Mouse (Mus musculus) intestine, embryonic 15.5 days (tissue): ENCODE measurements around the gene Speer4f2. TPM values are rescaled to one million over a fixed set of nuclear protein-coding genes. Genes with fewer than 3 reads are reported as not detected.

Experiments
- ATAC-seq: fragments of 200-750 bp; cut with Nextera tagmentation; 2 replicates; pipeline ENCODE4 v1.8.0; 2017; ENCODE audit warnings: moderate TSS enrichment, moderate library complexity
- H3K27ac ChIP-seq: fragments of 300-500 bp; sonication (generic); 2 replicates; pipeline ENCODE4 v1.5.1; 2015; ENCODE audit warnings: mild to moderate bottlenecking, inconsistent platforms
- H3K27me3 ChIP-seq: fragments of 300-500 bp; sonication (generic); replicated peaks from 2 replicates; pipeline ENCODE4 v1.6.1; 2015; ENCODE audit warnings: inconsistent platforms
- H3K36me3 ChIP-seq: fragments of 300-500 bp; sonication (generic); 2 replicates; pipeline ENCODE4 v1.6.1; 2015; ENCODE audit warnings: inconsistent platforms
- H3K4me1 ChIP-seq: fragments of 300-500 bp; sonication (generic); replicated peaks from 2 replicates; pipeline ENCODE4 v1.6.1; 2015; ENCODE audit warnings: inconsistent platforms
- H3K4me2 ChIP-seq: fragments of 300-500 bp; sonication (generic); replicated peaks from 2 replicates; pipeline ENCODE4 v1.6.1; 2015; ENCODE audit warnings: mild to moderate bottlenecking, inconsistent platforms
- H3K4me3 ChIP-seq: fragments of 300-500 bp; sonication (generic); replicated peaks from 2 replicates; pipeline ENCODE4 v1.5.1; 2015; ENCODE audit warnings: inconsistent platforms
- H3K9ac ChIP-seq: fragments of 300-500 bp; sonication (generic); 2 replicates; pipeline ENCODE4 v1.6.1; 2015; ENCODE audit warnings: inconsistent platforms
- H3K9me3 ChIP-seq: fragments of 300-500 bp; sonication (generic); 2 replicates; pipeline ENCODE4 v1.6.1; 2016; ENCODE audit warnings: inconsistent platforms
- WGBS: fragments of 180-500 bp; shearing (Covaris S2); methylation state at CpG from one replicate; pipeline ENCODE4 v1.1.7; 2015; 5-methylcytosine and 5-hydroxymethylcytosine counted together
- polyA plus RNA-seq: library from polyadenylated mRNA; unstranded; fragments of >200 nt; fragmentation: Nextera tagmentation; extraction: Ambion mirVana; gene quantifications from 2 replicates; pipeline ENCODE4 v1.2.1, GENCODE M21; 2015

The Speer4f2 gene
- polyA plus RNA-seq, 1 experiment from 2014 or later, result not detected

GRCm38 (mm10) chr5:17408924-17409660, 36.1 kb downstream of the Speer4f2 start:
- H3K36me3 ChIP-seq, result no peaks in the 10 kb centered on the region
- no peaks in the 10 kb centered on the region for H3K9me3 ChIP-seq
- ATAC-seq, result peak; percentile 95
- H3K4me1 ChIP-seq, result no peaks in the 10 kb centered on the region
- H3K4me3 ChIP-seq, result no peak overlapping the region
- H3K27me3 ChIP-seq, result no peaks in the 10 kb centered on the region
- no peak overlapping the region for H3K4me2 ChIP-seq
- no peak overlapping the region for H3K9ac ChIP-seq
- 23% methylated on average over 4 of the region's 4 CpGs for WGBS
- no peak overlapping the region for H3K27ac ChIP-seq

- Histone ChIP-seq H3K4me2 (no peak overlapping the region), H3K36me3 (no peaks in the 10 kb centered on the region), H3K4me1 (peaks cover 2% of the 10 kb centered on the region; the same call in 1 of the 2 replicates), H3K27me3 (no peaks in the 10 kb centered on the region), H3K27ac (no peak overlapping the region), H3K4me3 (no peak overlapping the region), H3K9ac (no peak overlapping the region), H3K9me3 (no peaks in the 10 kb centered on the region)
- WGBS, result 89% methylated on average over 2 of the region's 2 CpGs
- ATAC-seq, result no peak
Observed at GRCm38 (mm10) chr5:17417201-17417600, 44.2 kb downstream of the Speer4f2 start.

- Histone ChIP-seq H3K9ac (no peak overlapping the region), H3K27ac (peak overlapping the region; percentile 67), H3K4me2 (no peak overlapping the region), H3K36me3 (no peaks in the 10 kb centered on the region), H3K9me3 (no peaks in the 10 kb centered on the region), H3K4me1 (peaks cover 2% of the 10 kb centered on the region; the same call in 1 of the 2 replicates), H3K4me3 (no peak overlapping the region), H3K27me3 (no peaks in the 10 kb centered on the region)
- 63% methylated on average over 1 of the region's 1 CpGs for WGBS
- ATAC-seq, result peak; percentile 77
Observed at GRCm38 (mm10) chr5:17419215-17419820, 46.3 kb downstream of the Speer4f2 start.

GRCm38 (mm10) chr5:17419921-17420320, 46.9 kb downstream of the Speer4f2 start:
- Histone ChIP-seq H3K4me2 (no peak overlapping the region), H3K4me1 (peaks cover 2% of the 10 kb centered on the region; the same call in 1 of the 2 replicates), H3K27ac (no peak overlapping the region), H3K27me3 (no peaks in the 10 kb centered on the region), H3K9ac (no peak overlapping the region), H3K9me3 (no peaks in the 10 kb centered on the region), H3K36me3 (no peaks in the 10 kb centered on the region), H3K4me3 (no peak overlapping the region)
- peak; percentile 62 for ATAC-seq

- no peak for ATAC-seq
- Histone ChIP-seq H3K27me3 (no peaks in the 10 kb centered on the region), H3K4me3 (no peak overlapping the region), H3K36me3 (no peaks in the 10 kb centered on the region), H3K27ac (no peak overlapping the region), H3K9me3 (no peaks in the 10 kb centered on the region), H3K4me2 (no peak overlapping the region), H3K9ac (no peak overlapping the region), H3K4me1 (0 out of 2 replicates have a peak, but pooled peaks cover 2% of the 10 kb centered on the region)
- WGBS, result 79% methylated on average over 1 of the region's 1 CpGs
Observed at GRCm38 (mm10) chr5:17422225-17422624, 49.2 kb downstream of the Speer4f2 start.

- peak; percentile 64 for ATAC-seq
- Histone ChIP-seq H3K36me3 (no peaks in the 10 kb centered on the region), H3K9ac (no peak overlapping the region), H3K9me3 (no peaks in the 10 kb centered on the region), H3K4me2 (no peak overlapping the region), H3K4me1 (no peaks in the 10 kb centered on the region), H3K27me3 (no peaks in the 10 kb centered on the region), H3K27ac (no peak overlapping the region), H3K4me3 (no peak overlapping the region)
- WGBS, result 71% methylated on average over 1 of the region's 1 CpGs
Observed at GRCm38 (mm10) chr5:17426930-17427329, 54.0 kb downstream of the Speer4f2 start.

Other genes starting within 250 kb of the Speer4f2 start
- gene Speer4f1, start 102.9 kb downstream of the Speer4f2 start, polyA plus RNA-seq, result not detected in 2 replicates
- gene Sema3c, start 201.1 kb downstream of the Speer4f2 start, polyA plus RNA-seq, result 38.1 and 43.6 TPM in 2 replicates